Mouse (Mus musculus) heart, embryonic 11.5 days (tissue): ENCODE measurements around the gene Chrm3. TPM values are rescaled to one million over a fixed set of nuclear protein-coding genes. Genes with fewer than 3 reads are reported as not detected.

Experiments used
- ATAC-seq: fragments of 200-750 bp; cut with Nextera tagmentation; replicated peaks from 2 replicates; pipeline ENCODE4 v1.8.0; 2017; ENCODE audit warnings: moderate library complexity; ENCODE audit not compliant: insufficient number of reproducible peaks, low FRiP score, low TSS enrichment
- H3K27ac ChIP-seq: fragments of 300-500 bp; sonication (generic); 2 replicates; pipeline ENCODE4 v1.5.1; 2014; ENCODE audit warnings: mild to moderate bottlenecking, low read depth, low read length
- H3K27me3 ChIP-seq: fragments of 300-500 bp; sonication (generic); 2 replicates; pipeline ENCODE4 v1.6.1; 2014; ENCODE audit warnings: mild to moderate bottlenecking, low read length, mixed read lengths; ENCODE audit not compliant: control insufficient read depth, insufficient read depth
- H3K36me3 ChIP-seq: fragments of 300-500 bp; sonication (generic); 2 replicates; pipeline ENCODE4 v1.6.1; 2014; ENCODE audit warnings: mild to moderate bottlenecking, low read length, moderate library complexity, mixed read lengths; ENCODE audit not compliant: control insufficient read depth, insufficient read depth
- H3K4me1 ChIP-seq: fragments of 300-500 bp; sonication (generic); 2 replicates; pipeline ENCODE4 v1.6.1; 2014; ENCODE audit warnings: low read length; ENCODE audit not compliant: control insufficient read depth, insufficient read depth
- H3K4me2 ChIP-seq: fragments of 300-500 bp; sonication (generic); 2 replicates; pipeline ENCODE4 v1.6.1; 2014; ENCODE audit warnings: mild to moderate bottlenecking, moderate library complexity
- H3K4me3 ChIP-seq: fragments of 300-500 bp; sonication (generic); 2 replicates; pipeline ENCODE4 v1.5.1; 2014; ENCODE audit warnings: low read depth, low read length
- H3K9ac ChIP-seq: fragments of 300-500 bp; sonication (generic); 2 replicates; pipeline ENCODE4 v1.6.1; 2014; ENCODE audit warnings: mild to moderate bottlenecking, low read depth, low read length, moderate library complexity
- H3K9me3 ChIP-seq: fragments of 300-500 bp; sonication (generic); replicated peaks from 2 replicates; pipeline ENCODE4 v1.6.1; 2016; ENCODE audit warnings: low read length; ENCODE audit not compliant: control insufficient read depth
- WGBS: fragments of 180-500 bp; shearing (Covaris S2); extraction: QIAGEN DNeasy Blood & Tissue Kit; methylation state at CpG from one replicate; pipeline ENCODE4 v1.1.7; 2014; ENCODE audit not compliant: insufficient replicate concordance; 5-methylcytosine and 5-hydroxymethylcytosine counted together
- polyA plus RNA-seq: library from polyadenylated mRNA; unstranded; fragments of >200 nt; fragmentation: Nextera tagmentation; extraction: Ambion mirVana; gene quantifications from 2 replicates; pipeline ENCODE4 v1.2.1, GENCODE M21; 2014

The Chrm3 gene
- polyA plus RNA-seq, 1 experiment from 2014 or later: 0.19 TPM

- H3K27me3 ChIP-seq: no peaks in the 10 kb centered on the region
- H3K9ac ChIP-seq: no peak overlapping the region
- ATAC-seq: no peak
- H3K4me2 ChIP-seq: no peak overlapping the region
- no peaks in the 10 kb centered on the region for H3K4me1 ChIP-seq
- H3K9me3 ChIP-seq: no peaks in the 10 kb centered on the region
- 67% methylated on average over 1 of the region's 1 CpGs for WGBS
- no peak overlapping the region for H3K27ac ChIP-seq
- no peaks in the 10 kb centered on the region for H3K36me3 ChIP-seq
- no peak overlapping the region for H3K4me3 ChIP-seq
Measured at GRCm38 (mm10) chr13:9930606-9931005, 430.0 kb downstream of the Chrm3 start.

- H3K9ac ChIP-seq: no peak overlapping the region
- H3K4me3 ChIP-seq: no peak overlapping the region
- H3K4me2 ChIP-seq: no peak overlapping the region
- H3K36me3 ChIP-seq: no peaks in the 10 kb centered on the region
- no peak for ATAC-seq
- H3K4me1 ChIP-seq: no peaks in the 10 kb centered on the region
- no peaks in the 10 kb centered on the region for H3K9me3 ChIP-seq
- WGBS: 68% methylated on average over 2 of the region's 2 CpGs
- no peak overlapping the region for H3K27ac ChIP-seq
- H3K27me3 ChIP-seq: no peaks in the 10 kb centered on the region
Measured at GRCm38 (mm10) chr13:9929978-9930377, 430.7 kb downstream of the Chrm3 start.

GRCm38 (mm10) chr13:9921150-9921549, 439.5 kb downstream of the Chrm3 start:
- Histone ChIP-seq H3K27ac (no peak overlapping the region), H3K36me3 (no peaks in the 10 kb centered on the region)
- WGBS: 55% methylated on average over 1 of the region's 1 CpGs

GRCm38 (mm10) chr13:9912697-9913096, 447.9 kb downstream of the Chrm3 start:
- ATAC-seq: no peak
- no peak overlapping the region for H3K4me2 ChIP-seq
- no peaks in the 10 kb centered on the region for H3K36me3 ChIP-seq
- H3K27ac ChIP-seq: no peak overlapping the region
- no peaks in the 10 kb centered on the region for H3K4me1 ChIP-seq
- 86% methylated on average over 4 of the region's 4 CpGs for WGBS
- H3K9me3 ChIP-seq: no peaks in the 10 kb centered on the region
- no peak overlapping the region for H3K9ac ChIP-seq
- H3K27me3 ChIP-seq: no peaks in the 10 kb centered on the region
- no peak overlapping the region for H3K4me3 ChIP-seq

More at GRCm38 (mm10) chr13:9921150-9921549, 439.5 kb downstream of the Chrm3 start:
- H3K4me2 ChIP-seq: no peak overlapping the region
- no peak for ATAC-seq
- H3K9me3 ChIP-seq: no peaks in the 10 kb centered on the region
- no peaks in the 10 kb centered on the region for H3K4me1 ChIP-seq
- H3K27me3 ChIP-seq: no peaks in the 10 kb centered on the region
- no peak overlapping the region for H3K4me3 ChIP-seq
- H3K9ac ChIP-seq: no peak overlapping the region

- no peaks in the 10 kb centered on the region for H3K4me1 ChIP-seq
- no peak overlapping the region for H3K4me2 ChIP-seq
- H3K27me3 ChIP-seq: no peaks in the 10 kb centered on the region
- 69% methylated on average over 2 of the region's 2 CpGs for WGBS
- ATAC-seq: no peak
- no peaks in the 10 kb centered on the region for H3K36me3 ChIP-seq
- H3K9me3 ChIP-seq: peaks cover 3% of the 10 kb centered on the region; the same call in 1 of the 2 replicates
- H3K27ac ChIP-seq: no peak overlapping the region
- H3K4me3 ChIP-seq: no peak overlapping the region
- no peak overlapping the region for H3K9ac ChIP-seq
Measured at GRCm38 (mm10) chr13:9908707-9909106, 451.9 kb downstream of the Chrm3 start.

GRCm38 (mm10) chr13:9907202-9907601, 453.4 kb downstream of the Chrm3 start:
- Histone ChIP-seq H3K4me2 (no peak overlapping the region), H3K36me3 (no peaks in the 10 kb centered on the region), H3K9me3 (peaks cover 3% of the 10 kb centered on the region; the same call in 1 of the 2 replicates), H3K4me3 (no peak overlapping the region), H3K9ac (no peak overlapping the region), H3K27ac (no peak overlapping the region), H3K4me1 (no peaks in the 10 kb centered on the region), H3K27me3 (no peaks in the 10 kb centered on the region)
- 76% methylated on average over 3 of the region's 3 CpGs for WGBS
- ATAC-seq: no peak

GRCm38 (mm10) chr13:9904455-9904854, 456.2 kb downstream of the Chrm3 start:
- H3K9me3 ChIP-seq: peaks cover 3% of the 10 kb centered on the region; the same call in 1 of the 2 replicates
- H3K4me2 ChIP-seq: no peak overlapping the region
- H3K36me3 ChIP-seq: no peaks in the 10 kb centered on the region
- no peak for ATAC-seq
- H3K4me3 ChIP-seq: no peak overlapping the region
- no peak overlapping the region for H3K9ac ChIP-seq
- H3K4me1 ChIP-seq: no peaks in the 10 kb centered on the region
- H3K27ac ChIP-seq: no peak overlapping the region
- H3K27me3 ChIP-seq: no peaks in the 10 kb centered on the region

- no peak overlapping the region for H3K27ac ChIP-seq
- H3K4me3 ChIP-seq: no peak overlapping the region
- no peaks in the 10 kb centered on the region for H3K27me3 ChIP-seq
- no peak overlapping the region for H3K9ac ChIP-seq
- 79% methylated on average over 5 of the region's 5 CpGs for WGBS
- H3K4me1 ChIP-seq: no peaks in the 10 kb centered on the region
- no peaks in the 10 kb centered on the region for H3K36me3 ChIP-seq
- H3K9me3 ChIP-seq: peaks cover 3% of the 10 kb centered on the region; the same call in 1 of the 2 replicates
- ATAC-seq: no peak
- H3K4me2 ChIP-seq: no peak overlapping the region
Measured at GRCm38 (mm10) chr13:9900653-9901385, 459.8 kb downstream of the Chrm3 start.
